Mouse (Mus musculus): ENCODE measurements around the gene Agrp. TPM values are rescaled to one million over a fixed set of nuclear protein-coding genes. Genes with fewer than 3 reads are reported as not detected.

Agrp gene
- polyA plus RNA-seq (2014; fragmentation: Nextera tagmentation; extraction: Ambion mirVana): 0.56 and 0.68 TPM in 2 replicates

DNA sequence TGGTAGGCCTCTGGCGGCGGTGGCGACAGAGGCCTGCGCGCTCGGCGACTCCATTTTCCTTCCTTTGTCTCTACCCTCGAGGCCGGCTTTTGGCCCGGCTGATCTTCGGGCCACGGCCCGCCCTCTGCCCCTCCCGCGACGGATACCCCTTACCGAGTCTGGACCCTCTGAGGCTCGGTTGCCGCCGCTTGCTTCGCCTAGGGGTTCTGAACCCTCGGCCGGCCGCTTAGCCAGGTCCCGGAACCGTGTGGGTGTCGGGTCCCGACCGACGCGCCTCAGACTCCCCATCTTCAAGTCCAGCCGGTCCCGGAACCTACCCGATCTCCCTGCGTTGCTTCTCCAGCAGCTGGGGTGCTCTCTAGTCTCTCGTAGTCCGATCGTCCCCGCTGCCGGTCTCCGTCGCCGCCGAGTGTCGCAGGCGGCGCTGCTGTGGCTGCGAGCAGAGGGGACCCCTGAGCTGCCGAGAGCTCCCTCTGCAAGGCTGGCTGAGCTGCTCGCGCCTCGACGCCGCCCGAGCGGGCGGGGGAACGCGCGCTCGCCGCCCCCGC is at the start of gene Agrp:
Gene Agrp, minus strand, starts transcription at position 431 of the 548 bp plus-strand sequence.
- 0% methylated on average over 60 of the region's 63 CpGs for WGBS
- Histone ChIP-seq H3K4me2 (peak within 1 kb of the TSS; percentile 93), H3K9me3 (ENCODE audit: control insufficient read depth, low read length) (no peaks in the 10 kb centered on the region), H3K4me3 (ENCODE audit: low read depth, low read length) (peak within 1 kb of the TSS; percentile 94), H3K27ac (ENCODE audit: low read depth, low read length) (peak within 1 kb of the TSS; percentile 100), H3K9ac (ENCODE audit: low read length) (peak within 1 kb of the TSS; percentile 100), H3K36me3 (ENCODE audit: control insufficient read depth, insufficient read depth, low read length) (no peaks in the 10 kb centered on the region), H3K4me1 (ENCODE audit: control insufficient read depth, insufficient read depth, low read length) (peaks cover 14% of the 10 kb centered on the region), H3K27me3 (ENCODE audit: control insufficient read depth, insufficient read depth, low read length) (no peaks in the 10 kb centered on the region)
- ATAC-seq (ENCODE audit: low FRiP score): peak; percentile 46
- DNase-seq (ENCODE audit: low spot score, missing footprints): peak; percentile 97

DNA sequence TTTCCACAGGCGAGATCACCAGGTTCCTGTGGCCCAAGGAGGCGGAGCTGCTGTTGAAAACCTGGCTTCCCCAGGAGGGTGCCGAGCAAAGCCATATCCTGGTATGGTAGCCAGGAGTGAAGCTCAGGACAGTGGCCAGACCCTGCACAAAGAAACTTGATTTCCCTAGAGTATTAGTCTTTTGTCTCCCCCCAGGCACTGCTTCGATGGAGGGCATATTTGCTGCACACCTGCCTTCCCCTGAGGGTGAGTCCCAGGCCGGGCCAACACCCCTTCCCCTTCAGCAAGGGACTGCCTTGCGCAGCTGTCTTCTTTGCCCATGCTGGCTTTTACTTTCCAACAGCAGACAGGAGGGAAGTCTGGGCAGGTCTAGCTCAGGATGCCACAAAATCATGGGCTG is 49.4 kb upstream of the Agrp start:
- WGBS: 70% methylated on average over 6 of the region's 6 CpGs
- no peak overlapping the region for H3K4me3 ChIP-seq (ENCODE audit: low read depth, low read length)
- no peak overlapping the region for H3K9ac ChIP-seq (ENCODE audit: low read length)
- H3K36me3 ChIP-seq (ENCODE audit: control insufficient read depth, insufficient read depth, low read length): peaks cover 7% of the 10 kb centered on the region
- no peaks in the 10 kb centered on the region for H3K9me3 ChIP-seq (ENCODE audit: control insufficient read depth, low read length)
- no peaks in the 10 kb centered on the region; the same call in 1 of the 2 replicates for H3K27me3 ChIP-seq (ENCODE audit: control insufficient read depth, insufficient read depth, low read length)
- DNase-seq (ENCODE audit: low spot score, missing footprints): no peak
- no peak overlapping the region for H3K4me2 ChIP-seq
- H3K27ac ChIP-seq (ENCODE audit: low read depth, low read length): no peak overlapping the region
- H3K4me1 ChIP-seq (ENCODE audit: control insufficient read depth, insufficient read depth, low read length): no peaks in the 10 kb centered on the region
- ATAC-seq (ENCODE audit: low FRiP score): no peak

DNA sequence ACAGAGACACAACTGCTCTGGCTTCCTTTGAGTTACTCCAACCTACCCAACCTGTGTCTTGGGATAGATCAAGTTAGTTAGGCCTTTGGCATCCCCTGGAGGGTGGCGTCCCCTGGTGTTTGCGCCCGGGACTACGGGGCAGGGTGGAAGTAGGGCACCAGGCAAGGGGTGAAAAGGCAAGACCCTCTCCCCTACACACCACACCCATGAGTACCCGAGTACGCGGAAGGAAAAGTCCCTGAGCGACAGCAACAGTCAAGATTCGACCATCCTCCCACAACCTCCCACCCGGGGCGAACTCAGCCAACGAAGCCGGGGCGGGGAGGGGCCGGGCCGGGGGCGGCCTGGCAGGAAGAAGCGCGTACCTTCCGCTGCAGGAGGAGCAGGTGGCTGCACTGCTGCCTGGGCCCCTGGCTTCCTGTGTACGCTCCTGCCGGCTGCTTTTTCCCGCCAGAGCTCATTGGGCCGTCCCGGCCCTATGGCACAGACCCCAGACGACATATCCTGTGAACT is 48.7 kb upstream of the Agrp start, which contains the start of gene Carmil2:
Gene Carmil2, plus strand, starts transcription at position 479 of the 513 bp plus-strand sequence.
- peak; percentile 93 for DNase-seq (ENCODE audit: low spot score, missing footprints)
- ATAC-seq (ENCODE audit: low FRiP score): peak; percentile 40; the same call in 1 of the 2 replicates
- H3K4me2 ChIP-seq: no peak within 1 kb of the TSS

DNA sequence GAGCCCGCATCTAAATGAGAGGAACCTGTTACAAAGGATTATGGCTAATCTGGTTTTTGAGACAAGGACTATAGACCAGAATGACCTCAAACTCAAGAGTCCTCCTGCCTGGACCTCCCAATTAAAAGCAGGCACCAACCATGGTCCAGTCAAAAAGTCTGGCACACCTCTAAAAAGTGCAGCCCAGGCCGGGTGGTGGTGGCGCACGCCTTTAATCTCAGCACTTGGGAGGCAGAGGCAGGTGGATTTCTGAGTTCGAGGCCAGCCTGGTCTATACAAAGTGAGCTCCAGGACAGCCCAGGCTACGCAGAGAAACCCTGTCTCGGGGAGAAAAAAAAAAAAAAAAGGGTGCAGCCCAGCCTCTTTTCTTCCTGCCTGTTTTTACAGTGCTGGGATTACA is 48.1 kb upstream of the Agrp start:
- Histone ChIP-seq H3K36me3 (ENCODE audit: control insufficient read depth, insufficient read depth, low read length) (peaks cover 14% of the 10 kb centered on the region), H3K27me3 (ENCODE audit: control insufficient read depth, insufficient read depth, low read length) (no peaks in the 10 kb centered on the region; the same call in 1 of the 2 replicates), H3K9ac (ENCODE audit: low read length) (no peak overlapping the region), H3K4me1 (ENCODE audit: control insufficient read depth, insufficient read depth, low read length) (no peaks in the 10 kb centered on the region), H3K27ac (ENCODE audit: low read depth, low read length) (no peak overlapping the region), H3K4me3 (ENCODE audit: low read depth, low read length) (no peak overlapping the region), H3K9me3 (ENCODE audit: control insufficient read depth, low read length) (no peaks in the 10 kb centered on the region), H3K4me2 (no peak overlapping the region)
- DNase-seq (ENCODE audit: low spot score, missing footprints) (no peak), ATAC-seq (ENCODE audit: low FRiP score) (no peak)
- 84% methylated on average over 7 of the region's 7 CpGs for WGBS

More for the DNA sequence above, 48.7 kb upstream of the Agrp start, which contains the start of gene Carmil2:
- 15% methylated on average over 26 of the region's 26 CpGs for WGBS
- H3K27ac ChIP-seq (ENCODE audit: low read depth, low read length): no peak within 1 kb of the TSS
- 0 out of 2 replicates have a peak within 1 kb of the TSS, but pooled peaks have one; percentile 9 for H3K9ac ChIP-seq (ENCODE audit: low read length)
- no peak within 1 kb of the TSS for H3K4me3 ChIP-seq (ENCODE audit: low read depth, low read length)
- no peaks in the 10 kb centered on the region; the same call in 1 of the 2 replicates for H3K27me3 ChIP-seq (ENCODE audit: control insufficient read depth, insufficient read depth, low read length)
- H3K36me3 ChIP-seq (ENCODE audit: control insufficient read depth, insufficient read depth, low read length): peaks cover 11% of the 10 kb centered on the region
- H3K4me1 ChIP-seq (ENCODE audit: control insufficient read depth, insufficient read depth, low read length): no peaks in the 10 kb centered on the region
- no peaks in the 10 kb centered on the region for H3K9me3 ChIP-seq (ENCODE audit: control insufficient read depth, low read length)

DNA sequence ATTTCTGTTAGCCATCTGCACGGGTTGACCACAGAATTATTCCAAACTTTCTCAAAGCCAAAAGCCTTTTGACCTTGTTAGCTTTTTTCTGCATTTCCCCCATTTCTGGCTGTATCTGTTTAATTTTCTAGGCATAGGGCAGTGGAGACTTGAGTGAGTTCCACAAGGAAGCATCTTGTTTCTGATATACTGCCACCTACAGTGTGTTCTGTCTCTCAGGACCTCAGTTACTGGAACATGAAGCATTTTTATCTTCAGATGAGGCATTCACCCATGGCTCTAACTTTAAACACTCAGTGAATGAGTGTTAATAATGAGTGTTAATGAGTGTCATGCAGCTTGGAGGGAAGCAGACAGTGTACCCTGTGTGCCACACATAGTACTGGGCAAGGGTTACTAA is 40.7 kb upstream of the Agrp start:
- no peak overlapping the region for H3K9ac ChIP-seq (ENCODE audit: low read length)
- H3K9me3 ChIP-seq (ENCODE audit: control insufficient read depth, low read length): no peaks in the 10 kb centered on the region
- no peak overlapping the region for H3K4me2 ChIP-seq
- ATAC-seq (ENCODE audit: low FRiP score): no peak
- no peak overlapping the region for H3K4me3 ChIP-seq (ENCODE audit: low read depth, low read length)
- no peak overlapping the region for H3K27ac ChIP-seq (ENCODE audit: low read depth, low read length)
- H3K27me3 ChIP-seq (ENCODE audit: control insufficient read depth, insufficient read depth, low read length): no peaks in the 10 kb centered on the region
- H3K36me3 ChIP-seq (ENCODE audit: control insufficient read depth, insufficient read depth, low read length): peaks cover 40% of the 10 kb centered on the region
- H3K4me1 ChIP-seq (ENCODE audit: control insufficient read depth, insufficient read depth, low read length): no peaks in the 10 kb centered on the region
- WGBS: 91% methylated on average over 1 of the region's 1 CpGs
- DNase-seq (ENCODE audit: low spot score, missing footprints): no peak

DNA sequence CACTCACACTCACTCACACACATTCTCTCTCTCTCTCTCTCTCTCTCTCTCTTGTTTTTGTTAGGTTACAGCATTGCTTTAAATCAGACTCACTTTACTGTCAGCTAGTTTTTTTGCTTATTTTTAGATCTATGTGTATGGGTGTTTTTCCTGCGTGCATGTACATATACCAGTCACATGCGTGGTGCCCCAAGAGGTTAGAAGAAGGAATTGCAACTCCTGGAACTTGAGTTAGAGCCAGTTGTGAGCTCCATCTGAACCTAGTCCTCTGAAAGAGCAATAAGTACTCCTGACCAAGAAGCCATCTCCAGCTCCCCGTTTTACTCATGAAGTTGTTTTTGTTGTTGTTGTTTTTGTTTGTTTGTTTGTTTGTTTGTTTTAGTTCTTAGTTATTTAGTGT is 24.0 kb upstream of the Agrp start:
- ATAC-seq (ENCODE audit: low FRiP score) (no peak), DNase-seq (ENCODE audit: low spot score, missing footprints) (no peak)
- H3K36me3 ChIP-seq (ENCODE audit: control insufficient read depth, insufficient read depth, low read length): peaks cover 11% of the 10 kb centered on the region

DNA sequence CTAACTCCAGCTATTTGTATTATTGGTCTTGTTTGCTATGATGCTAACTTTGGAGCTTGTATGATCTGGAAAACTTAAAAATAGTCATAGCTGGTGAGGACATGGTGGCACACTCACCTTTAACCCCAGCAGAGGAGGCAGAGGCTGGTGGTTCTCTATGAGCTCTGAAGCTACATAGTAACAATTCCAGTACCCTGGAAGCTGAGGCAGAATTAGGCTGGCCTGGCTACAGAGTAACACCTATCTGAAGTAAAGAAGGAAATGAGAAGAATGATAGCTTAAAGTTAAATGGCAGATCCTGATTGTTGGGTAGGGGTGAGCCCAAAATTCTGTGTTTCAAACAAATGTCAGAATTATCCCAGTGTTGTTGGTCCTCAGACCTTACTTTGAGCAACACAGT is 20.4 kb upstream of the Agrp start:
- Histone ChIP-seq H3K27me3 (ENCODE audit: control insufficient read depth, insufficient read depth, low read length) (no peaks in the 10 kb centered on the region), H3K9me3 (ENCODE audit: control insufficient read depth, low read length) (no peaks in the 10 kb centered on the region), H3K4me1 (ENCODE audit: control insufficient read depth, insufficient read depth, low read length) (no peaks in the 10 kb centered on the region), H3K4me2 (no peak overlapping the region), H3K36me3 (ENCODE audit: control insufficient read depth, insufficient read depth, low read length) (peaks cover 3% of the 10 kb centered on the region; the same call in 1 of the 2 replicates), H3K4me3 (ENCODE audit: low read depth, low read length) (no peak overlapping the region), H3K9ac (ENCODE audit: low read length) (no peak overlapping the region), H3K27ac (ENCODE audit: low read depth, low read length) (no peak overlapping the region)
- no peak for ATAC-seq (ENCODE audit: low FRiP score)
- no peak for DNase-seq (ENCODE audit: low spot score, missing footprints)

More for the DNA sequence above, 24.0 kb upstream of the Agrp start:
- no peaks in the 10 kb centered on the region for H3K27me3 ChIP-seq (ENCODE audit: control insufficient read depth, insufficient read depth, low read length)
- H3K4me2 ChIP-seq: no peak overlapping the region
- H3K9ac ChIP-seq (ENCODE audit: low read length): no peak overlapping the region
- 77% methylated on average over 3 of the region's 3 CpGs for WGBS
- no peaks in the 10 kb centered on the region for H3K4me1 ChIP-seq (ENCODE audit: control insufficient read depth, insufficient read depth, low read length)
- H3K27ac ChIP-seq (ENCODE audit: low read depth, low read length): no peak overlapping the region
- no peaks in the 10 kb centered on the region for H3K9me3 ChIP-seq (ENCODE audit: control insufficient read depth, low read length)
- no peak overlapping the region for H3K4me3 ChIP-seq (ENCODE audit: low read depth, low read length)

DNA sequence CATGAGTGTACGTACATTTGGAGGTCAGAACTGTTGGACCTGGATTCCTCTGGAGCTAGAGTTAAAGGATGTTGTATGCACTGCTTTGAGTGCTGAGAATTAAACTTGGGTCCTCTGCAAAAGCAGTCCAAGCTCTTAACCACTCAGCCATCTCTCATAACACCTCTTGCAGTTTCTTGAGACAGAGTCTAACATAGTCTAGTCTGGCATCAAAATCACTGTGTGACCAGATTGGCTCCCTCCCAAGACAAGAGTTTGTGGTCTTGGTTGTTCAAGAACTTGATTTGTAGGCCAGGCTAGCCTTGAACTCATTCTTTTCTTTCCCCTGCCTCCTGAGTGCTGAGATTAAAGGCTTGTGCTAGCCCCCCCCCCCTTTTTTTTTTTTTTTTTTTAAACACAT is 11.7 kb upstream of the Agrp start:
- H3K27me3 ChIP-seq (ENCODE audit: control insufficient read depth, insufficient read depth, low read length): no peaks in the 10 kb centered on the region
- H3K9me3 ChIP-seq (ENCODE audit: control insufficient read depth, low read length): no peaks in the 10 kb centered on the region
- DNase-seq (ENCODE audit: low spot score, missing footprints): no peak
- ATAC-seq (ENCODE audit: low FRiP score): no peak
- no peak overlapping the region for H3K9ac ChIP-seq (ENCODE audit: low read length)
- 97% methylated on average over 1 of the region's 1 CpGs for WGBS
- no peaks in the 10 kb centered on the region for H3K4me1 ChIP-seq (ENCODE audit: control insufficient read depth, insufficient read depth, low read length)
- peaks cover 9% of the 10 kb centered on the region for H3K36me3 ChIP-seq (ENCODE audit: control insufficient read depth, insufficient read depth, low read length)
- H3K4me2 ChIP-seq: no peak overlapping the region
- H3K4me3 ChIP-seq (ENCODE audit: low read depth, low read length): no peak overlapping the region
- H3K27ac ChIP-seq (ENCODE audit: low read depth, low read length): no peak overlapping the region

DNA sequence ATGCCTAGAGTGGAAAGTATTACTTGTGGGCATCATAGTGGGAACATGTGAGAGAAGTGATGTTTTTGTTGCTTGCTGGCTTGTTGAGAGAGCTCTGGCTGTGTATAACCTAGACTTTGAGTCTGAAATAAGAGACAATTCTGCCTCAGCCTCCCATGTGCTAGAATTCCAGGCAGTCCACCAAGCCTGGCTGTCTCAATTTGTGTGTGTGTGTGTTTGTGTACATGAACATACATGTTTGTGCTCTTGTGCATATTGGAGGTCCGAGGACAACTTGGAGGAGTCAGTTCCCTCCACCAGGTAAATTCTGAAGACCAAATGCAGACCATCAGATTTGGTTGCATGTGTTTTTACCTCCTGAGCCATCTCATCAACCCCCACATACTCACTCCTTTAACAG is 8.0 kb upstream of the Agrp start:
- H3K4me3 ChIP-seq (ENCODE audit: low read depth, low read length): no peak overlapping the region
- ATAC-seq (ENCODE audit: low FRiP score) (no peak), DNase-seq (ENCODE audit: low spot score, missing footprints) (peak; percentile 80)
- no peaks in the 10 kb centered on the region for H3K9me3 ChIP-seq (ENCODE audit: control insufficient read depth, low read length)
- H3K4me2 ChIP-seq: no peak overlapping the region
- 93% methylated on average over 1 of the region's 1 CpGs for whole genome bisulfite sequencing
- H3K4me1 ChIP-seq (ENCODE audit: control insufficient read depth, insufficient read depth, low read length): no peaks in the 10 kb centered on the region
- H3K27me3 ChIP-seq (ENCODE audit: control insufficient read depth, insufficient read depth, low read length): no peaks in the 10 kb centered on the region
- H3K36me3 ChIP-seq (ENCODE audit: control insufficient read depth, insufficient read depth, low read length): peaks cover 11% of the 10 kb centered on the region; the same call in 1 of the 2 replicates
- H3K27ac ChIP-seq (ENCODE audit: low read depth, low read length): no peak overlapping the region
- H3K9ac ChIP-seq (ENCODE audit: low read length): no peak overlapping the region
